Mouse (Mus musculus) testis, adult 2 months (tissue): ENCODE results near the gene Poll.

Experiments used
- CTCF ChIP-seq: fragments of 200-500 bp; IDR thresholded peaks from 2 replicates; pipeline ENCODE4 v1.5.1; 2012; ENCODE audit warnings: low read depth, mild to moderate bottlenecking, inconsistent platforms, low read length, moderate library complexity; ENCODE audit not compliant: control insufficient read depth, insufficient read depth, insufficient replicate concordance
- POLR2A ChIP-seq: fragments of 200-500 bp; IDR thresholded peaks from 2 replicates; pipeline ENCODE4 v1.6.1; 2012; ENCODE audit warnings: low read depth, mild to moderate bottlenecking, inconsistent platforms, low read length, moderate library complexity; ENCODE audit not compliant: control insufficient read depth

DNA sequence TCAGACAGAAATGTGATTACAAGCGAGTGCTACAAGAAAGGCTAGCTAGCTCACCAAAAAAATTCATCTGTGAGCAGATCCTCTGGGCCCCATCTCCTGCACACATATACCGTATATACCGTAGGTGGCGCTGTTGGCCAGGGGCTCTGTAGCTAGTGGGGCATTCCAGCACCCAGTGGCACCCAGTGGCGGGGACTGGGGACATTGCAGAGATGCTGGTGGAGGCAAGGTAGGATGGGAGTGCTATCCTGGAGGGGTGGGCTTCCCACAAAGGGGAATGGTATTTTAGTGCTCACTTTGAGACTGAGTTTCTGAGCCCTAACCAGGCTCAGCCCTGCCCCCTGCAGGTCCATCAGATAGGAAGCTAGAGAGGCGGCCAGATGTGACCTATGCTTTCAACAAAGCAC, 13.5 kb upstream of the Poll start:
- TF ChIP-seq CTCF (peak; percentile 61; the same call in 1 of the 2 replicates), POLR2A (no peak)
